Mouse (Mus musculus) kidney, embryonic 14.5 days (tissue): ENCODE data around the gene Pank3. TPM values are rescaled to one million over a fixed set of nuclear protein-coding genes. Genes with fewer than 3 reads are reported as not detected.

ENCODE experiments used
- ATAC-seq: fragments of 200-750 bp; cut with Nextera tagmentation; 2 replicates; pipeline ENCODE4 v1.8.0; 2017; ENCODE audit warnings: moderate number of reproducible peaks, mild to moderate bottlenecking, moderate TSS enrichment, moderate library complexity; ENCODE audit not compliant: low FRiP score, low TSS enrichment
- H3K27ac ChIP-seq: fragments of 300-500 bp; sonication (generic); 2 replicates; pipeline ENCODE4 v1.5.1; 2014; ENCODE audit warnings: low read depth, mild to moderate bottlenecking, low read length, moderate library complexity, mixed read lengths
- H3K27me3 ChIP-seq: fragments of 300-500 bp; sonication (generic); 2 replicates; pipeline ENCODE4 v1.6.1; 2014; ENCODE audit warnings: mild to moderate bottlenecking, low read length; ENCODE audit not compliant: control insufficient read depth, insufficient read depth
- H3K36me3 ChIP-seq: fragments of 300-500 bp; sonication (generic); 2 replicates; pipeline ENCODE4 v1.6.1; 2014; ENCODE audit warnings: low read length, mixed read lengths; ENCODE audit not compliant: control insufficient read depth, insufficient read depth
- H3K4me1 ChIP-seq: fragments of 300-500 bp; sonication (generic); 2 replicates; pipeline ENCODE4 v1.6.1; 2014; ENCODE audit warnings: low read length, mixed read lengths; ENCODE audit not compliant: control insufficient read depth, insufficient read depth
- H3K4me2 ChIP-seq: fragments of 300-500 bp; sonication (generic); replicated peaks from 2 replicates; pipeline ENCODE4 v1.6.1; 2014; ENCODE audit warnings: low read depth, mild to moderate bottlenecking, low read length
- H3K4me3 ChIP-seq: fragments of 300-500 bp; sonication (generic); 2 replicates; pipeline ENCODE4 v1.5.1; 2014; ENCODE audit warnings: mild to moderate bottlenecking, low read length
- H3K9ac ChIP-seq: fragments of 300-500 bp; sonication (generic); 2 replicates; pipeline ENCODE4 v1.6.1; 2014; ENCODE audit warnings: low read depth, mild to moderate bottlenecking, low read length, moderate library complexity
- H3K9me3 ChIP-seq: fragments of 300-500 bp; sonication (generic); 2 replicates; pipeline ENCODE4 v1.6.1; 2016; ENCODE audit warnings: low read length; ENCODE audit not compliant: control insufficient read depth
- WGBS: fragments of 180-500 bp; shearing (Covaris S2); extraction: QIAGEN DNeasy Blood & Tissue Kit; methylation state at CpG from one replicate; pipeline ENCODE4 v1.1.7; 2014; 5-methylcytosine and 5-hydroxymethylcytosine counted together
- polyA plus RNA-seq: library from polyadenylated mRNA; unstranded; fragments of >200 nt; fragmentation: Nextera tagmentation; extraction: Ambion mirVana; gene quantifications from 2 replicates; pipeline ENCODE4 v1.2.1, GENCODE M21; 2014

The Pank3 gene
- polyA plus RNA-seq, 1 experiment from 2014 or later = 22.8 TPM

DNA sequence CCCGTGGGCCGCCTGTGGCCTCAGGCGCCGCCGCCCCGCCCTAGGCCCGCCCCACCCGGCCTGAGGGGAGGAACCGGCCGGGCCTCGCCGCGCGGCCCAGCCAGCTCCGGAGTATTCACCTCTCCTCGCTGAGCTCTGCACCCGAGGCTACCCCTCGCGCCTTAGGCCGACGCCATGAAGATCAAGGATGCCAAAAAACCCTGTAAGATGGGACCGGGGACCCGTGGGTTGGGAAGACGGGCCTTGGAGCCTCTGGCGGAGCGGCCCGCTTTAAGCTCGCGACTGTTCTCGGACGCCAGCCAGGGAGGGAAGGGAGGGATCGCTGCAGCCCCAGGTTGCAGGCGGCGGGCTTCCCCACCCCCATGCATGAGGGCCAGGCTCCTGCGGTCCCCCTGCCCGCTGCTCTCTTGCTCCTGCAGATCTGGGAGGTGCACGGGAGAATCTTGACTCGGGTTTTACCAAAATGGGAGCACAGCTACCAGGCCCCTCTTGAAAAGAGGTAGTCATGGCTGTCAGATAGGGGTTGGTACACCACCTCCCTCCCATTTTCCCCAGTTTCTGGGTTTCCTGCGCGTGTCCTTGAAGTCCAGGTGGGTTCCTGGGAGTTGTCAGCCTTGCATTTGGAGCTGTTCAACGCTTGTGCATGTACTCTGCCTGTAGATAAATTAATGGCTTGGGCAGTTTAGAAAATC is 608 bp downstream of the Pank3 start:
- peak overlapping the region; percentile 83 for H3K4me3 ChIP-seq
- peak overlapping the region; percentile 86 for H3K4me2 ChIP-seq
- H3K27ac ChIP-seq = peak overlapping the region; percentile 88
- peaks cover 3% of the 10 kb centered on the region; the same call in 1 of the 2 replicates for H3K36me3 ChIP-seq
- H3K4me1 ChIP-seq = peaks cover 9% of the 10 kb centered on the region
- no peaks in the 10 kb centered on the region for H3K9me3 ChIP-seq
- peak; percentile 92 for ATAC-seq
- peak overlapping the region; percentile 96 for H3K9ac ChIP-seq
- WGBS = 0% methylated on average over 34 of the region's 41 CpGs
- no peaks in the 10 kb centered on the region for H3K27me3 ChIP-seq

DNA sequence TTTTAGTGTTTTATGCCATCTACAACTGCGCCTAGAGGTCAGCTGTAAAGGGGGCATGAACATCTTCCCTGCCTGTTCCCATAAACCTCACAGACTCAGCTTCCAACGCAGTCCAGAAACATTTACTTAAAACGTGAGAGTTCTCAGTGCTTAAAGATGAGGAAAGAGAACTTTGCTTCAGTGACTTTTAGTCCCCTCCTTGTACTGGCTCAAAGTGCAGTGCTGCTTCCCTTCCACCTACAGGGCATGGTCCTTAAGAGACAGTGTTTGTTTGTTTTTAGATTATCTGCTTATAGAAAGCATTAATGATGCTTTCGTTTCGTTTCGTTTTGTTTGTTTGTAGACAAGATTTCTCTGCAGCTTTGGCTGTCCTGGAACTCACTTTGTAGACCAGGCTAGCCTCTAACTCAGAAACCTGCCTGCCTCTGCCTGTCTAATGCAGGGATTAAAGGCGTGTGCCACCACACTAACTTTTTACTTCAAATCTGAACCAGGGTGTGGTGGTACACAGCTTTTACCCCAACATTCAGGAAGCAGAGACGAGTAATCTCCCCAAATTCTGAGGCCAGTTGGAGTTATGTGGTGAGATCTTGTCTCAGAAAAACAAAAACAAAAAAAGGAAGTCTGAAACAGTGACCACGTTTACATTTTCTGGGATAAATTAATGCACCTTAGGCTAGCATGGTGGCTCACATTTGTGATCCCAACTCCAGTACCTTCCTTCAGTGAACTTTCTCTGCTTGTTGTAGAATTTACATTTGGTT is 1.6 kb downstream of the Pank3 start:
- H3K9me3 ChIP-seq = no peaks in the 10 kb centered on the region
- H3K9ac ChIP-seq = peak overlapping the region; percentile 96
- peak overlapping the region; percentile 83 for H3K4me3 ChIP-seq
- H3K4me1 ChIP-seq = peaks cover 9% of the 10 kb centered on the region
- no peak for ATAC-seq
- H3K4me2 ChIP-seq = peak overlapping the region; percentile 86
- WGBS = 56% methylated on average over 9 of the region's 9 CpGs
- H3K36me3 ChIP-seq = peaks cover 4% of the 10 kb centered on the region; the same call in 1 of the 2 replicates
- H3K27me3 ChIP-seq = no peaks in the 10 kb centered on the region
- H3K27ac ChIP-seq = no peak overlapping the region

DNA sequence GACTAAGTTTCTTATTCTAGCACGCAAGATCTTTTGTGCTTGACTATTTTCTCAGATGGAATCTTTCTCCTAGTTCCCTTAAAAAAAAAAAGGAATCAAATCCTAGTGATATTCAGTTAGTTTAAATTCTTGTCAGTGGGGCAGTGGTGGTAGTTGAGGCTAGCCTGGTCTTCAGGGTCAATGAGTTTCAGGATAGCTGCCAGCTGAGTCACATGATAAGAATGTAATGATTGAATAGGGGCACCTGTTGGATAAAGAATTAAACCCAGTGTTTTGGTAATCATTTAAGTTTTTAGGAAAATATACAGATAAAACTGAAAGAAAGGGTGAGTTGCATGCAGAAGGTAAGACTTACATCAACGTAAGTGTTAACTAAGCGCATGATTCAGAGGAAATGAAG is 6.3 kb downstream of the Pank3 start:
- peaks cover 48% of the 10 kb centered on the region for H3K36me3 ChIP-seq
- 93% methylated on average over 3 of the region's 3 CpGs for WGBS
- H3K4me2 ChIP-seq = no peak overlapping the region
- no peaks in the 10 kb centered on the region for H3K9me3 ChIP-seq
- no peak overlapping the region for H3K9ac ChIP-seq
- ATAC-seq = no peak
- no peaks in the 10 kb centered on the region for H3K27me3 ChIP-seq
- H3K4me3 ChIP-seq = no peak overlapping the region
- H3K4me1 ChIP-seq = peaks cover 8% of the 10 kb centered on the region
- no peak overlapping the region for H3K27ac ChIP-seq

DNA sequence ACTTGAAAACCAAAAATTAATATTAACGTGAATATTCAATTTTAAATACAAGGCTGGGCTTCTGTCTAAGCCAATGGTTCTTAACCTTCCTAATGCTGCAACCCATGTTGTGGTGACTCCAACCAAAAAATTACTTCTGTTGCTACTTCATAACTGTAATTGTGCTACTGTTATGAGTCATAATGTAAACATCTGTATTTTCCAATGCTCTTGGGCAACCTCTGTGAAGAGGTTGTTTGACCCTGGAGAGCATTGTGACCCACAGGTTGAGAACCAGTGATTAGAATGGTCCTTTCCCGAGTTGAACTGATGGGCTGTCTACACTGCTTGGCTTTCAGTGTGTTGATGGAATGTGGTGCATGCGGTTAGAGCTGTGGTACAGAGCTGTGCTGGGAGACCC is 7.2 kb downstream of the Pank3 start:
- H3K9ac ChIP-seq = no peak overlapping the region
- 94% methylated on average over 3 of the region's 3 CpGs for WGBS
- no peak overlapping the region for H3K27ac ChIP-seq

DNA sequence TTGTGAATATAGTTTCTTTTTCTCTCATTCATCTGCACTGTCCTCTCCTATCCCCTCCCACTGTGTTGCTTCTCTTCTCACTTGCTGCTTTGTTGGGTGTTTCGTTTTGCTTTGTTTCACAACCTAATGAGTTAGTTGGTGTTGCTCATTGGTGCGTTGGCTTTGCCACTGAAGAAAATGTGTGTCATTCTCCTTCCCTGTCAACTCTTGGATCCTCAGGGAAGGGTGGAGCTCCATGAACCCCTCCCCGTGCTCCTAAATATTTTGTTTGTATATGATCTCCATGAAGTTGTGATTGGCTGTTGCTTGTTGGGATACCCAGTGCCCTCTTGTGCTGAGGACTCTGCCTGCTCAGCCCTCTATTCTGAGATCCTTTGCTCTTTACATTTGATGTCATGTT is 11.1 kb downstream of the Pank3 start:
- H3K9ac ChIP-seq = no peak overlapping the region
- peaks cover 89% of the 10 kb centered on the region for H3K36me3 ChIP-seq
- WGBS = 86% methylated on average over 3 of the region's 3 CpGs
- H3K4me2 ChIP-seq = no peak overlapping the region
- H3K4me3 ChIP-seq = no peak overlapping the region
- H3K9me3 ChIP-seq = no peaks in the 10 kb centered on the region
- H3K27ac ChIP-seq = no peak overlapping the region
- no peaks in the 10 kb centered on the region for H3K4me1 ChIP-seq
- no peaks in the 10 kb centered on the region for H3K27me3 ChIP-seq
- no peak for ATAC-seq

More for the DNA sequence above, 7.2 kb downstream of the Pank3 start:
- no peak overlapping the region for H3K4me3 ChIP-seq
- H3K4me1 ChIP-seq = no peaks in the 10 kb centered on the region
- H3K4me2 ChIP-seq = no peak overlapping the region
- H3K27me3 ChIP-seq = no peaks in the 10 kb centered on the region
- peaks cover 53% of the 10 kb centered on the region for H3K36me3 ChIP-seq
- no peaks in the 10 kb centered on the region for H3K9me3 ChIP-seq
- ATAC-seq = no peak

- Histone ChIP-seq H3K4me2 (no peak overlapping the region), H3K4me3 (no peak overlapping the region), H3K27ac (no peak overlapping the region), H3K9me3 (no peaks in the 10 kb centered on the region), H3K36me3 (peaks cover 87% of the 10 kb centered on the region), H3K4me1 (no peaks in the 10 kb centered on the region), H3K27me3 (no peaks in the 10 kb centered on the region), H3K9ac (no peak overlapping the region)
- no peak for ATAC-seq
- 98% methylated on average over 3 of the region's 3 CpGs for WGBS
Measured at GRCm38 (mm10) chr11:35782444-35782843, 13.2 kb downstream of the Pank3 start.

DNA sequence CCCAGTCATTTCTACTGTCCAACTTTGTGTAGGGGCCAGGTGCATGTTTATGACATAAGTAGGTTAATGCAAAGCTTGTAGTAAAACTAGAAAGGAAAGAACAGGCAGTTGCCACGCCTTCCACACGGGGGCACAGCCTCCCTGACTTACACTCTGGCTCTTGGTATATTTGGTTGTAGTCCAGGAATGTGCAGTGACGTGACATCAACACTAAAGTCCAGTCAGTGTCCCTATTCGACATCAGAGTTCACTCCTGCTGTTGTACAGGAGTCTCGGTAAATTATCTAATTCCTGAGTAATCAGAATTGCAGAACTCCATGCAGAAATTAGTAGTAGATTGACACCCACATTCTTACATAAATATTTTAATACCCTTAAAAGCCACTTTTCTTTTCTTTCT is 13.8 kb downstream of the Pank3 start:
- 93% methylated on average over 5 of the region's 5 CpGs for WGBS
- Histone ChIP-seq H3K4me3 (no peak overlapping the region), H3K36me3 (peaks cover 81% of the 10 kb centered on the region), H3K27ac (no peak overlapping the region), H3K27me3 (no peaks in the 10 kb centered on the region), H3K4me1 (no peaks in the 10 kb centered on the region), H3K9ac (no peak overlapping the region), H3K4me2 (no peak overlapping the region), H3K9me3 (no peaks in the 10 kb centered on the region)
- no peak for ATAC-seq

DNA sequence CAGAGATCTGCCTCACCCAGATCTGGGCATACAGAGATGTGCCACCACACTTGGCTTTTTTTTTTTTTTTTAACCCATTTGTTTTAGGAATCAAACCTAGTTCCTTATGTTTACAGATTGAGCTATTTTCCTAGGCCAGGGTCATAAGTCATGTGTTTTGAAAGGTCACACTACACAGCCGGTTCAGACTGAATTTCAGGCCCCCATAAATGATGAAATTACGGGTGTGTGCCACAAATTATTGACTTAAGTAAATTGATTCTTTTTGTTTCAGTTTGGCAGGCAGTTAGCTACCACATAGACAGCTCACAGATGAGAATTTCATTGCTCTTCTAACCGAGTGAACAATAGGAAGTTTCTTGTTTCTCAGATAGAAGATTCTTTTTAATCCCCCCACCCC is 14.7 kb downstream of the Pank3 start:
- ATAC-seq = no peak
- Histone ChIP-seq H3K4me1 (no peaks in the 10 kb centered on the region), H3K27ac (no peak overlapping the region), H3K4me3 (no peak overlapping the region), H3K36me3 (peaks cover 77% of the 10 kb centered on the region), H3K4me2 (no peak overlapping the region), H3K9ac (no peak overlapping the region), H3K27me3 (no peaks in the 10 kb centered on the region), H3K9me3 (no peaks in the 10 kb centered on the region)
- 84% methylated on average over 3 of the region's 3 CpGs for WGBS

DNA sequence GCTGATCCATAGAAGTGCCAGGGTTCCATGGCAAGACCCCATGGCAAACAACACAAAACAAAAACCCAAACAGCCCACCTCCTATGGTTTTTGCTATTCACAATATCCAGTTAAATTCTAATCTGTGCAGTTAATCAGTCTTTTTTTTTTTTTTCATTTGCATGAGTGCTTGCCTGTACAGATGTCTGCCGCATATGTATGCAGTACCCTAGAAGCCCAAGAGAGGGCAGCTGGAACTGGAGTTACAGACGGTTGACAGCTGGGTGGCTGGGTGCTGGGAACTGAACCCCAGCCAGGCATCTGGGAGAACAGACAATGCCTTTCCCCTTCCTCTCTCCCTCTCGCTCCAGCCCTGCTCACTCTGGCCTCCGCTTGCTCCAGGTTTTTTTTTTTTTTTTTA is 15.3 kb downstream of the Pank3 start:
- Histone ChIP-seq H3K4me1 (no peaks in the 10 kb centered on the region), H3K4me3 (no peak overlapping the region), H3K27me3 (no peaks in the 10 kb centered on the region), H3K9me3 (no peaks in the 10 kb centered on the region), H3K27ac (no peak overlapping the region), H3K4me2 (no peak overlapping the region), H3K9ac (no peak overlapping the region), H3K36me3 (peaks cover 76% of the 10 kb centered on the region)
- WGBS = 94% methylated on average over 4 of the region's 4 CpGs
- ATAC-seq = no peak
